Mouse (Mus musculus) heart, embryonic 16.5 days (tissue): ENCODE data around the gene Aatk. TPM values are rescaled to one million over a fixed set of nuclear protein-coding genes. Genes with fewer than 3 reads are reported as not detected.
A peak's percentile ranks its signal among the peaks of the same experiment; 100 is the strongest.

ENCODE experiments used
- ATAC-seq: fragments of 200-750 bp; cut with Nextera tagmentation; replicated peaks from 2 replicates; pipeline ENCODE4 v1.8.0; 2017; ENCODE audit warnings: moderate number of reproducible peaks; ENCODE audit not compliant: insufficient read depth, low FRiP score; ENCODE audit errors: extremely low read depth
- H3K27ac ChIP-seq: fragments of 300-500 bp; sonication (generic); 2 replicates; pipeline ENCODE4 v1.5.1; 2014; ENCODE audit warnings: mild to moderate bottlenecking, low read length, control low read depth, moderate library complexity
- H3K27me3 ChIP-seq: fragments of 300-500 bp; sonication (generic); 2 replicates; pipeline ENCODE4 v1.6.1; 2014; ENCODE audit warnings: low read length, mixed read lengths; ENCODE audit not compliant: control insufficient read depth, insufficient read depth
- H3K36me3 ChIP-seq: fragments of 300-500 bp; sonication (generic); 2 replicates; pipeline ENCODE4 v1.6.1; 2014; ENCODE audit not compliant: control insufficient read depth, insufficient read depth
- H3K4me1 ChIP-seq: fragments of 300-500 bp; sonication (generic); 2 replicates; pipeline ENCODE4 v1.6.1; 2014; ENCODE audit warnings: low read length, mixed read lengths; ENCODE audit not compliant: control insufficient read depth, insufficient read depth
- H3K4me2 ChIP-seq: fragments of 300-500 bp; sonication (generic); 2 replicates; pipeline ENCODE4 v1.6.1; 2014; ENCODE audit warnings: low read depth, mild to moderate bottlenecking, control low read depth, low read length
- H3K4me3 ChIP-seq: fragments of 300-500 bp; sonication (generic); 2 replicates; pipeline ENCODE4 v1.5.1; 2014; ENCODE audit warnings: mild to moderate bottlenecking, control low read depth, low read length
- H3K9ac ChIP-seq: fragments of 300-500 bp; sonication (generic); 2 replicates; pipeline ENCODE4 v1.6.1; 2014; ENCODE audit warnings: low read length, control low read depth
- H3K9me3 ChIP-seq: fragments of 300-500 bp; sonication (generic); replicated peaks from 2 replicates; pipeline ENCODE4 v1.6.1; 2016; ENCODE audit warnings: low read length; ENCODE audit not compliant: control insufficient read depth
- WGBS: fragments of 180-500 bp; shearing (Covaris S2); extraction: QIAGEN DNeasy Blood & Tissue Kit; methylation state at CpG from one replicate; pipeline ENCODE4 v1.1.7; 2014; 5-methylcytosine and 5-hydroxymethylcytosine counted together
- microRNA counts: library from miRNA; unstranded; fragments of <30 nt; microRNA quantifications from one replicate; lab custom pipeline; 2016
- microRNA-seq: library from miRNA; unstranded; fragments of <30 nt; microRNA quantifications from one replicate; pipeline ENCODE4, GENCODE M21; 2017
- polyA plus RNA-seq: library from polyadenylated mRNA; unstranded; fragments of >200 nt; fragmentation: Nextera tagmentation; extraction: Ambion mirVana; gene quantifications from 2 replicates; pipeline ENCODE4 v1.2.1, GENCODE M21; 2015

Aatk gene
- polyA plus RNA-seq, 1 experiment from 2014 or later = 1.3 TPM

- no peak for ATAC-seq
- H3K4me3 ChIP-seq = no peak overlapping the region
Measured at GRCm38 (mm10) chr11:119965053-119965452, 81.9 kb downstream of the Aatk start.

DNA sequence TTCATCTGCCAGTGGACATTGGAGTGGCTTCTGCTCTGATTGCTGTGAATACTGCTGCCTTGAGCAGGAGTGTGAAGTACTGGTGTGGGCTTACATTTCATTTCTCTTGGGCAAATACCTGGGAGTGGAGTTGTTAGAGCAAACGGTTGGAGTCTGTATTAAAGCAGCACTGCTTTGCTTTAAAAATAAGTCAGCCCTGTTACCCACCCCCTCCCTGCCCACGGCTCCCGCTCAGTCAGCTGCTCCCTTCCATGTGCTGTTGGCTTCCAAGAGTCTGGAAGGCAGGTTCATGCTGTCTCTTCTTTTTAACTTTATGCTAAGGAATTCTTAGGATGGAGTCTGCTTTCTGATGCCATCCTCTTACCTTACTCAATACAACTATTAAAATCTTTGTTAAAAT lies 85.5 kb downstream of the Aatk start:
- Histone ChIP-seq H3K4me1 (no peaks in the 10 kb centered on the region), H3K36me3 (no peaks in the 10 kb centered on the region), H3K9ac (no peak overlapping the region), H3K4me3 (no peak overlapping the region), H3K4me2 (no peak overlapping the region), H3K27me3 (no peaks in the 10 kb centered on the region), H3K9me3 (no peaks in the 10 kb centered on the region), H3K27ac (no peak overlapping the region)
- no peak for ATAC-seq
- 62% methylated on average over 3 of the region's 3 CpGs for WGBS

More at GRCm38 (mm10) chr11:119965053-119965452, 81.9 kb downstream of the Aatk start:
- H3K36me3 ChIP-seq = no peaks in the 10 kb centered on the region
- H3K9ac ChIP-seq = no peak overlapping the region
- WGBS = 44% methylated on average over 9 of the region's 9 CpGs
- no peaks in the 10 kb centered on the region for H3K9me3 ChIP-seq
- H3K4me2 ChIP-seq = no peak overlapping the region
- no peak overlapping the region for H3K27ac ChIP-seq
- H3K27me3 ChIP-seq = no peaks in the 10 kb centered on the region
- H3K4me1 ChIP-seq = no peaks in the 10 kb centered on the region

DNA sequence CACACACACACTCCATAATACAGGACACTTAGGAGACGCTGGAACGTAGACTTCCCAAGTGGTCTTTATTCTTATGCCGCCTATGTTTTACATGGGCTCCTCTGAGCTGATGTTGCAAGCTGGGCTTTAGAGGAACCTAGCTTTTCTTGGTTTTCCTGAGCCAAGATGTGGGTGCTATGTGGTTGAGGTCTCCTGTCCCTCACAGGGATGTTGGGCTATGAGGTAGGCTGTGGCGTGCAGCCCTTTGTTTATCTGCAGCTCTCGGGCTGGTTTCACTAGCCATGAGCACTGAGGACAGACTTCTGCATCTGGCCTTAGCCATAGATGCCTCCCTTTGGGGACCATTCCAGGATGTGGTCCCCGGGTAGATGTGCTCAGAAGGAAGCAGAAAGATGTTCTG lies 86.3 kb downstream of the Aatk start:
- no peak for ATAC-seq
- Histone ChIP-seq H3K4me1 (peaks cover 7% of the 10 kb centered on the region), H3K4me3 (no peak overlapping the region), H3K27me3 (no peaks in the 10 kb centered on the region), H3K27ac (no peak overlapping the region), H3K9me3 (no peaks in the 10 kb centered on the region), H3K4me2 (no peak overlapping the region), H3K36me3 (no peaks in the 10 kb centered on the region), H3K9ac (no peak overlapping the region)
- 84% methylated on average over 6 of the region's 6 CpGs for WGBS

GRCm38 (mm10) chr11:119959714-119960113 lies 87.3 kb downstream of the Aatk start:
- no peaks in the 10 kb centered on the region for H3K9me3 ChIP-seq
- no peak overlapping the region for H3K9ac ChIP-seq
- peaks cover 15% of the 10 kb centered on the region for H3K4me1 ChIP-seq
- no peaks in the 10 kb centered on the region for H3K36me3 ChIP-seq
- no peak overlapping the region for H3K4me2 ChIP-seq
- H3K27ac ChIP-seq = no peak overlapping the region
- WGBS = 55% methylated on average over 4 of the region's 4 CpGs
- ATAC-seq = no peak; the same call in 1 of the 2 replicates
- no peak overlapping the region for H3K4me3 ChIP-seq
- no peaks in the 10 kb centered on the region for H3K27me3 ChIP-seq

GRCm38 (mm10) chr11:119958856-119959255 lies 88.1 kb downstream of the Aatk start:
- ATAC-seq = no peak
- no peaks in the 10 kb centered on the region for H3K27me3 ChIP-seq
- H3K4me3 ChIP-seq = no peak overlapping the region
- H3K4me2 ChIP-seq = no peak overlapping the region
- no peaks in the 10 kb centered on the region for H3K9me3 ChIP-seq
- H3K9ac ChIP-seq = no peak overlapping the region
- peaks cover 22% of the 10 kb centered on the region for H3K4me1 ChIP-seq
- 81% methylated on average over 7 of the region's 7 CpGs for WGBS
- no peak overlapping the region for H3K27ac ChIP-seq
- H3K36me3 ChIP-seq = no peaks in the 10 kb centered on the region

MicroRNAs within 50 kb of the gene (microRNA counts, 519-probe panel; counts per million panel counts)
- 2,559 counts per million, percentile 62 among the panel's probes with 10 or more counts for microRNA mmu-miR-338-3p (lab: Ali Mortazavi, UCI)
- microRNA mmu-miR-338-5p (lab: Ali Mortazavi, UCI) = 2,406 counts per million, percentile 54 among the panel's probes with 10 or more counts

Small RNAs within 50 kb of the gene (microRNA-seq; reads per million reads assigned to microRNA genes)
- not detected for gene Gm25948
- not detected for gene Mir3065
- not detected for gene Mir338

Other genes starting within 250 kb of the Aatk start
- gene Chmp6, start 133.7 kb downstream of the Aatk start, polyA plus RNA-seq = 69.8 and 70.5 TPM in 2 replicates
- gene Baiap2, start 104.4 kb downstream of the Aatk start, polyA plus RNA-seq = 13.0 and 13.9 TPM in 2 replicates
- gene Cep131, start 39.7 kb upstream of the Aatk start, polyA plus RNA-seq = 13.2 and 14.5 TPM in 2 replicates
- 16.3 and 16.9 TPM in 2 replicates for gene Tepsin, start 51.6 kb upstream of the Aatk start, polyA plus RNA-seq
- gene Ndufaf8, start 51.8 kb upstream of the Aatk start, polyA plus RNA-seq = 92.6 and 101 TPM in 2 replicates
- 87.3 and 93.5 TPM in 2 replicates for gene Slc38a10, start 104.2 kb upstream of the Aatk start, polyA plus RNA-seq
- gene Bahcc1, start 185.8 kb upstream of the Aatk start, polyA plus RNA-seq = 4.6 and 4.7 TPM in 2 replicates